Mouse (Mus musculus) megakaryocyte, embryonic 14.5 days (primary cell): ENCODE measurements at regions not wholly inside any gene's neighbourhood (a gene's known extent, or its start where the extent isn't known, plus 50 kb on each side); places are given as distances from the start of the nearest gene placed in this dataset.

Source experiments
- FLI1 ChIP-seq: IDR thresholded peaks from 2 replicates; pipeline ENCODE4 v1.6.1; 2012; ENCODE audit warnings: low read length, inconsistent platforms, mixed read lengths
- GATA1 ChIP-seq: IDR thresholded peaks from 3 replicates; pipeline ENCODE4 v1.6.1; 2012; ENCODE audit warnings: mixed read lengths, low read length, inconsistent platforms, borderline replicate concordance

- TF ChIP-seq GATA1 = no peak
- no peak for TF ChIP-seq FLI1
Observed at GRCm38 (mm10) chr3:58115511-58115910, 267.6 kb upstream of the Pfn2 start.
